Mouse (Mus musculus) gastrocnemius, postnatal 25 days (tissue): Measurements from ENCODE around the gene H13. TPM values are rescaled to one million over a fixed set of nuclear protein-coding genes. Genes with fewer than 3 reads are reported as not detected.

Experiments used
- DNase-seq: peaks from one replicate; pipeline ENCODE4 v3.0.0; 2022
- total RNA-seq, 2 experiments: library from RNA; stranded (reverse); gene quantifications; 1 replicate in 1 of 2; 2 replicates in 1 of 2; pipeline ENCODE4 v1.2.3; 2021

H13 gene
- total RNA-seq, 2 experiments from 2014 or later: 29.5 to 38.6 TPM

- no peak for DNase-seq
Observed at GRCm38 (mm10) chr2:152734501-152734900, 65.2 kb downstream of the H13 start.

GRCm38 (mm10) chr2:152734984-152735383 lies 65.7 kb downstream of the H13 start:
- DNase-seq: peak; percentile 86

DNA sequence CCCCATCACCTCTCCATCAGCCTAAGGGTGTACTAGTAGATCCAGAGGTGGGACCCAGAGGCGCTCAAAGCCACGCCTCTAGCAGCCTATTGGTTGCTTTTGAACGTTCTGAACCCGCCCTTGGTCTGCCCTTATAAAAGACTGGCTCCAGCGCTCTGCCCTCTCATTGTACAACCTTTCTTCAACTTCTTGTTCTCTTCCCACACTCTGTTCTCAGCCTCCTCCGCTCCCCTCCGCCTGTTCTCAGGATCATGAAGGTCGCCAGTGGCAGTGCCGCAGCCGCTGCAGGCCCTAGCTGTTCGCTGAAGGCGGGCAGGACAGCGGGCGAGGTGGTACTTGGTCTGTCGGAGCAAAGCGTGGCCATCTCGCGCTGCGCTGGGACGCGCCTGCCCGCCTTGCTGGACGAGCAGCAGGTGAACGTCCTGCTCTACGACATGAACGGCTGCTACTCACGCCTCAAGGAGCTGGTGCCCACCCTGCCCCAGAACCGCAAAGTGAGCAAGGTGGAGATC lies 66.9 kb downstream of the H13 start, which contains the start of gene Id1:
Gene Id1, plus strand, starts transcription at position 162 of the 512 bp plus-strand sequence.
- peak; percentile 81 for DNase-seq

DNA sequence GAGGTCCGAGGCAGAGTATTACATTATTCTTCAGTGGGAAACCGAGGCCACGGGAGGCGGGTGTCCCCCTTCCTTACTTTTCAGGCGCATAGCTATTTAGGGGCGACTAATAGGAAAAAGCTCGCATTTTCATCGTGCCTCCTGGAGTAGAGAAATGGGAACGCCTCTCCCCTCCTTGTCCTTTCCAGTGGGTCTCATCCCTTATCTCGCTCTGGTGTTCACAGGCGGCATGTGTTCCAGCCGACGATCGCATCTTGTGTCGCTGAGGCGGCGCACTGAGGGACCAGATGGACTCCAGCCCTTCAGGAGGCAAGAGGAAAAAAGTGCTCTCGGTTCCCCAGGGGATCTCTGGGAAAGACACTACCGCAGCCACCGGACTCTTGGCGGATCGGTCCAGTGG lies 67.5 kb downstream of the H13 start:
- DNase-seq: no peak

DNA sequence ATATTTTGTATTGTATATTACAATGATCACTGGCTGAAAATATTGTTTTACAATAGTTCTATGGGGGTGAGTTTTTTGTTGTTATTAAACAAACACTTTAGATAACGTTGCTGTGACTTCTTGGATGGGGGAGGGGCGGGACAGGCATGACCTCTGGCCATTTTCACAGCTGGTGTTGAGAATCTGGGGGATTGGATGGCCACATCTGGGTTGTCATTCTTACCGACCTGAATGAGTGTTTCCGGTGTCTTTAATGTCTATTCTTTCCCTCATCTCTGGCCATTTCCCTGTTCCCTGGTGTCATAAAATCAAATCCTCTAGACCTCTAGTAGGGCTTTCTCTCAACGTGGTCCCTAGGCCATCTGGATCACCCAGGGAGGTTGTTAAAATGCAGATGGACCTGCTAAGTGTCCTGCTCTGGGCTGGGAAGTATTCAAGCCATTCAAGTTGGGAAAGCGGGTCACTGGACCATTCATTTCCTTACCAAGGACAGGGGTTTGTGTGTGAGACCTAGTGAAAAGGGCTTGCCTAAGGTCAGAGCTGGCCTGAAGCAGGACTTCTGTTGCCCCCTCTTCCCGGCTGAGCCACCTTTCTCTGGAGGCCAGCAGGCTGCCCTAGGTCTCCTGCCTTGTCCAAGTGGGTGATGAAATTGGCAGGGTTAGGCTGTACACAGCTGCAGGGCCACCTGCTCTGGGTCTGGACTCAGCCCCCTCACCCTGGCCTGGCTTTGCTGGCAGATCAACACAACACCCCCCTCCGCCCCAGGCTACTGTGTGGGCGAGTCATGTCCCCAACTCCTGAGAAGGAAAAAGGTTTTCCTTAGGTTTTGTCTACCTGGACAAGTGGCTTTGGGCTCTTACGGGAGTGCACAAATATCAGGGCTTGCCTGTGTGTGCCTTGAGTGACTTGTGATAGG lies 68.3 kb downstream of the H13 start:
- DNase-seq: no peak

DNA sequence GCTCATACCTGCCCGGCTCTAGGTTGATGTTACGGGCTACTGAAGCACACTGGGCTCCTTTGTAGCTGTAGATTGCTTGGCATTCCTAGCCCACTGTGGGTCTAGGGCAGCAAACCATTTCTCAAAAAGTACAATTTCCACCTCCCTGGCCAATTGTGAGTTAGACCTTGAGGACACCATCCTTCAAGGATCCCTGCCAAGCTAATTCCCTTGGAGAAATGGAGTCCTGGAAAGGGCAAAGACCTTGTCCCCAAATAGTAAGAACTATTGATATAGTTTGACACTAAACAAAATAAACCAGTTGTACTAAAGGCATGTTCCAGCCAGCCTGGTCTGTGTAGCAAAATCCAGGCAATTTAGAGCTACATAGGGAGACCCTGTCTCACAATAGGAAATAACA lies 69.1 kb downstream of the H13 start:
- DNase-seq: no peak

DNA sequence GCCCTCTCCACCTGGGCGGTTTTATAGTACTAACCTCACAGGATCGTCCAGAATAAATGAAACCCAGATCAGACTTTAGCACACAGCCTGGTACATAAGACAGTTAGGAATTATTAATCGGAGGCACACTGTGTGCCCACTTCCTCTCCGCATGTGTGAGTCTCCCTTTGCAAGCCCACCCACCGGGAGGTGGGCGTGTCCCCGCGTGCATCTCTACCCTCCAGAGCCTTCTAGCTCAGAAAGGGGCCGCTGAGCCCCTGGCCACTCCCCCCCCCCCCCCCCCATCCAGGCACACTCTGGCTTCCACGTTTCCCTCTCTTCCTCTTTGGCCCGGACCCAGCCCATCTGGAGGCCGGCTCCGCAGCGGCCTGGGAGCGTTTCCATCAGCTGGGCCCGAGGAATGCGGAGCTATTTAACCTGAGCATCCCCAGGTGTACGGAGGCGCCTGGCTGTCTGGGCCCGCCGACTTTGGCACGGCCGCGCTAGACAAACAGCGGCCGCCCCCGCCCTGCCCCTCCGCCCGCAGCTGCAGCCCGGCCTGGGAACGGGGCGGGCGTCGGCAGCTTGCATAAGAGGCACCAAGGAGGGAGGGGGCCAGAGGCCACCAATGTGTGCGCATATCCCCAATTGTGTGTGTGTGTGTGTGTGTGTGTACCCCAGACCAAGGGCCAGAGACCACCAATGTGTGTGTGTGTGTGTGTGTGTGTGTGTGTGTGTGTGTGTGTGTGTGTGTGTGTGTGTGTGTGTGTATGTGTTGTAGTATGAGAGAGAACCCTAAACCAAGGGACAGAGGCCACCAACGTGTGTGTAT lies 70.0 kb downstream of the H13 start:
- peak; percentile 87 for DNase-seq

GRCm38 (mm10) chr2:152739842-152740260 lies 70.6 kb downstream of the H13 start:
- no peak for DNase-seq

DNA sequence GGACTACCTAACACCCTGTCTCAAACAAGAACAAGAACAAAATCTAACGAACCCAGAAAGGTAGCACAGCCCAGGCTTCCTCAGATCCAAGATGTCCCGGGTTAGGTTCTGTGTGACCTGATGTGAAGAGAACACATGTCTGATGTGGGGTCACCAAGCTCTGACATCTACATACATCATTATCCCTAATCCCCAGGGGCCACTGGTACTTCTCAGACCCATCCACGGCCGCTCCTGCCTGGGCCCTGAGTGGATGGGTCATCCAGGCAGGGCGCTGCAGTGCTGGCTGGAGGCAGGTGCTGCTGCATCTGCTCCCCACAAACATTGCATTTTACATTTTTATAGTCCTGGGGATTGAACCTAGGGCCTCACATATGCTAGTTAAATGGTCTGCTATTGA lies 71.2 kb downstream of the H13 start:
- DNase-seq: no peak

- peak; percentile 40 for DNase-seq
Observed at GRCm38 (mm10) chr2:152741153-152742041, 72.1 kb downstream of the H13 start.

GRCm38 (mm10) chr2:152742435-152742834 lies 73.2 kb downstream of the H13 start:
- DNase-seq: peak; percentile 36

DNA sequence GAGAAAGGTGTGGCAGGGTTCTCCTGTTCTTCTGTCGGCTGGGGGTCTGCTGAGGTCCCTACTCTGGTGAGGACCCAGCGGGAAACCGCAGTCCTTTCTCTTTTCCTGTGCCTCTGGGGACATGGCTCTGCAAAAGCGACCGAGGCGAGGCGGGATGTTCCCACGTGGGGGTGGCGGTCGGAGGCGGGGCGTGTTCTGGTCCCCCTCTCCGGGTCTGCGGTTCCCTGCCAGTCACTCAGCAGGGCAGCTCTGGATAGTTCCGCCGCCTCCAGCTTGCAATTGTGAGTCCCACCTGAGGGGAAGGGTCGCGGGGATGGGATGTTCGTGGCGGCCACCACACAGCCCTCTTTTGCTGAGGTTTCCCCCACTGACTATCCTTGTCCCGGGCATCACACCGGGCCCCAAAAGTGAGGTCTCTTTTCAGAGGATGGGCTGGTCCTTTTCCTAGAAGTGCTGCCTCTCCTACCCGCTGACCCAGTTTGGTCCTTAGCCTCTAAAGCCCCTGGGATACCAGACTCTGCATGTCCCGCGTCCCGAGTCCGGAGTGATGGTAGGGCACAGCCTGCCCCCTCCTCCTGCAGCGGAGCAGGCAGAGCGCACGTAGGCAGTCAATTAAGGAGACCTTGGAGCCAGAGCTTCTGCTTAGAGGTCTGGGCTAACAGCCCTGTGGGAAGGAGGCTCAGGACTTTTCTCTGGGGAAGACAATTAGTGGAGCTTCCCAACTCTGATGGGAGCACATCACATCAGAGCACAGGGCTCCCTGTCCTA lies 84.9 kb downstream of the H13 start, which contains the start of gene Cox4i2:
Gene Cox4i2, plus strand, starts transcription at position 230 of the 768 bp plus-strand sequence.
- no peak for DNase-seq

GRCm38 (mm10) chr2:152756474-152757393 lies 87.5 kb downstream of the H13 start:
- DNase-seq: no peak

- no peak for DNase-seq
Observed at GRCm38 (mm10) chr2:152757478-152757877, 88.2 kb downstream of the H13 start.

Other genes with a start within 250 kb of the H13 start
- gene Defb23, start 204.8 kb upstream of the H13 start, total RNA-seq: not detected
- not detected for gene Defb20, start 192.4 kb upstream of the H13 start, total RNA-seq
- gene Defb22, start 179.3 kb upstream of the H13 start, total RNA-seq: not detected
- gene Defb26, start 157.8 kb upstream of the H13 start, total RNA-seq: not detected
- not detected for gene Defb28, start 151.2 kb upstream of the H13 start, total RNA-seq
- not detected for gene Defb29, start 129.4 kb upstream of the H13 start, total RNA-seq
- not detected for gene Gm17416, start 100.1 kb upstream of the H13 start, total RNA-seq
- not detected for gene Defb21, start 96.7 kb upstream of the H13 start, total RNA-seq
- gene Defb19, start 89.1 kb upstream of the H13 start, total RNA-seq: not detected
- gene Defb45, start 70.1 kb upstream of the H13 start, total RNA-seq: not detected
- not detected for gene Defb36, start 65.1 kb upstream of the H13 start, total RNA-seq
- not detected for gene Defb25, start 46.4 kb upstream of the H13 start, total RNA-seq
- gene Rem1, start 42.5 kb upstream of the H13 start, total RNA-seq: 1 to 10 TPM; 2.9 to 3.8 TPM
- gene Mcts2, start 17.6 kb downstream of the H13 start, total RNA-seq: 10 to 100 TPM; 11.3 to 11.5 TPM
- 10 to 100 TPM in 1 of 2 experiments, 1 to 10 TPM in 1; 9.7 to 14.0 TPM for gene Id1, start 66.8 kb downstream of the H13 start, total RNA-seq
- 1 to 10 TPM; 2.2 to 2.7 TPM for gene Cox4i2, start 84.7 kb downstream of the H13 start, total RNA-seq
- 10 to 100 TPM; 13.8 to 16.4 TPM for gene Bcl2l1, start 162.3 kb downstream of the H13 start, total RNA-seq
- 1 to 10 TPM in 1 of 2 experiments, under 1 TPM in 1; 0.92 to 1.5 TPM for gene Tpx2, start 178.5 kb downstream of the H13 start, total RNA-seq
- gene Mylk2, start 241.9 kb downstream of the H13 start, total RNA-seq: 100 to 1,000 TPM; 290 to 471 TPM